Mouse (Mus musculus) CH12F3 (cell line): ENCODE data around the gene Slc31a1.

ENCODE experiments used
- in situ Hi-C: fragments of 300-500 bp; cut with MboI; formaldehyde crosslinking; loops from 2 replicates; pipeline ENCODE4 v1.14.3; 2020; ENCODE audit warnings: low sequenced_read_pairs

The Slc31a1 gene

DNA sequence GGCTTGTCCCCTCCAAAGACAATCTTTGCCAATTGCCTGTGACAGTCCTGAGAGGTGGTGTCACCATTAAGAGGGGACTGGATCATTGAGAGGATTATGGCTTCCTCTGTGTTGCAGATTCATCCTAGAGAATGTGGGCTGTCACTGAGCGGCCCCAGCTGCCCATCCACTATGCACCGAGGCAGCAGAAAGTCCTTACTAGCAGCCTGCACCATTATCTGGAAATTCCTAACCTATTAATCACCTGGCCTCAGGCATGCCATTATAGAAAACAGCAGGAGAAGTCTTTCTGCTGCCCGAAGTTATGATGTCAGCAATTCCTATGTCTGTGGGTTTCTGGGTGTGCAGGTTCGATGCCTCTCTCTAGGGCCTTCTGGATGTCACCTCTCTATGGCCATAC is 80.5 kb downstream of the Slc31a1 start:
- in situ Hi-C loops: no loop called here
